Mouse (Mus musculus) heart, adult 2 months (tissue): ENCODE results near the gene Zfp618. TPM values are rescaled to one million over a fixed set of nuclear protein-coding genes. Genes with fewer than 3 reads are reported as not detected.
A peak's percentile ranks its signal among the peaks of the same experiment; 100 is the strongest.

Experiments
- DNase-seq, 2 experiments: peaks; one replicate each; pipeline ENCODE4 v3.0.0; 2021
- H3K27ac ChIP-seq: fragments of 200-600 bp; 2 replicates; pipeline ENCODE4 v1.8.1; 2022
- H3K27me3 ChIP-seq: fragments of 200-500 bp; 2 replicates; pipeline ENCODE4 v1.6.1; 2012; ENCODE audit warnings: mild to moderate bottlenecking, low read length, inconsistent platforms, mixed read lengths; ENCODE audit not compliant: control insufficient read depth, insufficient read depth
- H3K36me3 ChIP-seq: fragments of 200-500 bp; 2 replicates; pipeline ENCODE4 v1.6.1; 2012; ENCODE audit warnings: low read length, inconsistent platforms; ENCODE audit not compliant: control insufficient read depth, insufficient read depth
- H3K4me1 ChIP-seq: fragments of 200-500 bp; 2 replicates; pipeline ENCODE4 v1.6.1; 2011; ENCODE audit warnings: low read length; ENCODE audit not compliant: control insufficient read depth, insufficient read depth
- H3K4me3 ChIP-seq: fragments of 200-600 bp; 2 replicates; pipeline ENCODE4 v1.8.1; 2022
- H3K79me2 ChIP-seq: fragments of 200-500 bp; replicated peaks from 2 replicates; pipeline ENCODE4 v1.6.1; 2012; ENCODE audit warnings: mild to moderate bottlenecking, inconsistent platforms, low read length, moderate library complexity, mixed read lengths; ENCODE audit not compliant: control insufficient read depth, insufficient read depth
- H3K9ac ChIP-seq: fragments of 200-500 bp; 2 replicates; pipeline ENCODE4 v1.6.1; 2012; ENCODE audit warnings: low read depth, mild to moderate bottlenecking, control low read depth, inconsistent platforms, low read length, mixed read lengths
- CTCF ChIP-seq: fragments of 200-600 bp; IDR thresholded peaks from 2 replicates; pipeline ENCODE4 v1.8.1; 2022; ENCODE audit warnings: antibody characterized with exemption, mild to moderate bottlenecking, moderate library complexity
- EP300 ChIP-seq: fragments of 200-500 bp; IDR thresholded peaks from 2 replicates; pipeline ENCODE4 v1.6.1; 2011; ENCODE audit warnings: low read depth, low read length, control low read depth; ENCODE audit not compliant: insufficient read depth
- POLR2A ChIP-seq: fragments of 200-500 bp; IDR thresholded peaks from 2 replicates; pipeline ENCODE4 v1.6.1; 2011; ENCODE audit warnings: mild to moderate bottlenecking, low read depth, low read length, control low read depth; ENCODE audit not compliant: insufficient read depth
- WGBS: fragments of 180-500 bp; shearing (Covaris S2); methylation state at CpG from one replicate; pipeline ENCODE4 v1.1.7; 2018; 5-methylcytosine and 5-hydroxymethylcytosine counted together
- intact Hi-C: fragments of 180-260 bp; cut with DNase I; formaldehyde crosslinking; loops from one replicate; pipeline ENCODE4 v1.15.1; 2025
- polyA plus RNA-seq: library from polyadenylated mRNA; depleted of rRNA; stranded (reverse); fragments of >200 nt; gene quantifications from 2 replicates; pipeline ENCODE4 v1.2.3, GENCODE M21; 2012
- total RNA-seq, 2 experiments: library from RNA; stranded (reverse); gene quantifications; 2 replicates each; pipeline ENCODE4 v1.2.3; 2021

Gene Zfp618
- total and polyA plus RNA-seq, 3 experiments = 0.25 to 2.2 (median 0.37) TPM

DNA sequence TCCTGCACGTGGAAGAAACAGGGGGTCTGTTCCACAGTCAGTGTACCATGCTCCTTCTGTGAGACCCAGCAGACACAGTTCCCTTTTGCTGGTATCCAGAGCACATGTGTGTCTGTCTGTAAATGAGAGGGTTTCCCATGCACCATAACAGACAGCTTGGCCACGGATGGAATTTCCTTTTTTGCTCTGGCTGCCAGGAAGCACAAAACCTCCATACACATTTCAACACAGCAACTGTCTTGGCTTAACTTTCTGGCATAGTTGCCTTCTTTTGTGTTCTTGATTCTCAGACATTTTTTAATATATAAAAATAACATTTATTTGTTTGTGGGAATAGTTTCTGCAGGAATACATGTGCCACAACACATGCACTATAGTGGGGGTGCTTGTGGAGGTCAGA lies 190.2 kb downstream of the Zfp618 start:
- DNase-seq = no peak
- Histone ChIP-seq H3K27me3 (no peaks in the 10 kb centered on the region), H3K79me2 (no peaks in the 10 kb centered on the region), H3K4me1 (no peaks in the 10 kb centered on the region), H3K36me3 (no peaks in the 10 kb centered on the region), H3K27ac (no peak overlapping the region), H3K9ac (no peak overlapping the region), H3K4me3 (no peak overlapping the region)
- intact Hi-C loops = no loop called here
- 35% methylated on average over 2 of the region's 2 CpGs for WGBS
- TF ChIP-seq EP300 (no peak), POLR2A (no peak)

- intact Hi-C loops = no loop called here
- Histone ChIP-seq H3K27me3 (no peaks in the 10 kb centered on the region), H3K4me1 (no peaks in the 10 kb centered on the region), H3K79me2 (no peaks in the 10 kb centered on the region), H3K27ac (no peak overlapping the region), H3K36me3 (no peaks in the 10 kb centered on the region), H3K9ac (no peak overlapping the region), H3K4me3 (no peak overlapping the region)
- TF ChIP-seq CTCF (no peak), POLR2A (no peak), EP300 (no peak)
- WGBS = 63% methylated on average over 8 of the region's 8 CpGs
- DNase-seq = no peak
Observed at GRCm38 (mm10) chr4:63156726-63157634, 191.6 kb downstream of the Zfp618 start.

DNA sequence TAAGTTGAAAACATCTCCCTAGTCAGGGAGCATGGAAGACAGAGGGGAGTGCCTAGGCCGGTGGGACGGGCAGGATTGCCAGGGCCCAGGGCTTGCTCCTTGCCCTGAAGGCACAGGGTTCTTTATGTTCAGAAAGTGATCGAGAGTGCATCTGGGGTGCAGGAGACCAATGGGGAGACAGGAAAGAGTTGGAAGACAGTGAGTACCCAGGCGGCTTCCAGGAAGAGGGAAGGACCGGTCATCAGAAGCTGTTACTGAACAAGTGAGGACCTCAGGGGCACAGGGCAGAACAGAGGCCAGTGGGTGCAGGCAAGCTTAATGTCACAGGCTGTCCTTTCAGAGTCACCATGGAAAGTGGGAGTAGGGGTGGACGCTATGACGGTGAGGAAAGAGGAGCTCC lies 192.8 kb downstream of the Zfp618 start:
- Histone ChIP-seq H3K79me2 (no peaks in the 10 kb centered on the region), H3K36me3 (no peaks in the 10 kb centered on the region), H3K9ac (no peak overlapping the region), H3K4me3 (no peak overlapping the region), H3K27ac (no peak overlapping the region), H3K4me1 (no peaks in the 10 kb centered on the region), H3K27me3 (no peaks in the 10 kb centered on the region)
- no peak for TF ChIP-seq POLR2A
- no peak for TF ChIP-seq CTCF
- TF ChIP-seq EP300 = no peak
- intact Hi-C loops = loop anchor here (2.0 kb wide), 1 partner anchor 161 kb away; no protein-coding TSS in a partner anchor
- DNase-seq = no peak
- 91% methylated on average over 7 of the region's 7 CpGs for WGBS

DNA sequence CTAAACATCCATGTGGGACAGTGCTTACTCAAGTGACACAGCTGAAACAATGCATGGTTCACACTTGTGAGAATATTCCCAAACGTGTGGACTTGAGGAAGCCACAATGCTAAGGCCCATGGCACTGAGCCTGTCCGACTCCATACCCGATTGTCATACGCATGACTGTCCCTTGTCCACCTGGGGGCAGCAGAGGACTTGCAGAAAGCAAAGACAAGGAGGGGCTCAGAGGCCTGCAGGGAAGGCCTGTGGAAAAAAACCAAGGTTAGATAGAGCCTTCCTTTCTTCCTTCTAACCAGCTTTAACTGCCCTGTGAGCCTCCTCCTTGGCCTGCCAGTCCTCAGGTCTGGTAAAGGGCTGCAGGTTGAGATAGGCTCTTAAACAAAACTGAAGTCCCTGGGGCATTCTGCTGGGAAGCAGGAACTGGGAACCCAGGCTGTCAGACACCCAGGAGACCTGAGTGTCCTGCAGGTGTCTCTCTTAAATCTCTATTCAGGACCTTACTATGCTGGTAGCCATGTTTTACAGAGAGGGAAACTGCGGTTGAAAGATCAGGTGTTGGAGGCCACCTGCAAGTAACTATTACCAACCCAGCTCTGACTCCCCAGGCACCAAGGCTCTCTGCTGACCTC lies 193.7 kb downstream of the Zfp618 start:
- Histone ChIP-seq H3K27ac (no peak overlapping the region), H3K36me3 (no peaks in the 10 kb centered on the region), H3K79me2 (no peaks in the 10 kb centered on the region), H3K4me1 (no peaks in the 10 kb centered on the region), H3K9ac (no peak overlapping the region), H3K4me3 (no peak overlapping the region), H3K27me3 (no peaks in the 10 kb centered on the region)
- 12% methylated on average over 5 of the region's 5 CpGs for whole genome bisulfite sequencing
- TF ChIP-seq EP300 (peak; percentile 70; the same call in 1 of the 2 replicates), CTCF (peak; percentile 91), POLR2A (no peak)
- intact Hi-C loops = loop anchor here (2.0 kb wide), 1 partner anchor 160 kb away; no protein-coding TSS in a partner anchor
- peak; percentile 71 to 79 for DNase-seq

DNA sequence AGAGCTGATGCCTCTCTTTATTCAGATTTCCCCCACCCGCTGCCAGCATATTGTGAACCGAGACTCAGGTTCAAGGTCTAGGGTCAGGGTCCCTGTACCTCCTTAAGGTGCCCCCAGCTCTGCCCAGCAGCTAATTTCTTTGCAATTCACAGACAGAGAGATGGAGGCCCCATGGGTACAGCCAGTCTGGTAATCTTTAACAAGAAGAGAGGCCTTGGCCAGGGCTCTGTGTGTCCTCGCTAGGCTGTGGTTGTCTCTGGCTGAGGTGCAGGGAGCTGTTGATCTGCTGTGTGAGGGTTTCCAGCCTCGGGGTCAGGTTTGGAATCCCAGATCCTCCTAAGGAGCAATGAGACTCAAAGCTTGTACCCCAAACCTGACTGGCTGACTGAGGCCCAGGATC lies 200.3 kb downstream of the Zfp618 start:
- H3K27ac ChIP-seq = no peak overlapping the region
- DNase-seq = no peak
- H3K4me1 ChIP-seq = no peaks in the 10 kb centered on the region
- TF ChIP-seq POLR2A = no peak
- no peak for TF ChIP-seq CTCF
- no peak for TF ChIP-seq EP300
- H3K79me2 ChIP-seq = no peaks in the 10 kb centered on the region
- no peak overlapping the region for H3K4me3 ChIP-seq
- no peaks in the 10 kb centered on the region for H3K36me3 ChIP-seq
- no peaks in the 10 kb centered on the region; the same call in 1 of the 2 replicates for H3K27me3 ChIP-seq
- WGBS = 84% methylated on average over 4 of the region's 4 CpGs
- no peak overlapping the region for H3K9ac ChIP-seq
- intact Hi-C loops = no loop called here

DNA sequence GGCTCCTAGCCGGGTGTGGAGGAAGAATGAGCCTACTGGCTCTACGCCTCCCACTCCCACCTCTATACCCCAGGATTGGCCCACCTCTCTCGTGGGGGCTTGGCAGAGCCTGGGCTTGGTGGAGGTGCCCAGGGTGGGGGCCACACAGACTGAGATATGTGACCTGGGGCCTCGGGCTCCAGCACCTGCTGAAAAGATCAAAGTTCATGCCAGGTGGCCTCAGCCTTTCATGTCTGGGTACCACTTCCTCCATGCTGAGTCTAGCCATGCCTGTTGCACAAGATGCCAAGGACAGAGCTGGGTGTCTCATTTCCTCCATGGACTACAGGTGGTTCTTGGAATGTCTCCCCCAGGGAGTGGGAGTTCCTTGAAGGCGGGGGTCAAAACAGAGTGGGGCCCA lies 200.9 kb downstream of the Zfp618 start:
- TF ChIP-seq EP300 (no peak), CTCF (no peak), POLR2A (no peak)
- 73% methylated on average over 5 of the region's 5 CpGs for WGBS
- H3K79me2 ChIP-seq = no peaks in the 10 kb centered on the region
- intact Hi-C loops = no loop called here
- H3K9ac ChIP-seq = no peak overlapping the region
- H3K27ac ChIP-seq = no peak overlapping the region
- H3K36me3 ChIP-seq = no peaks in the 10 kb centered on the region
- no peaks in the 10 kb centered on the region; the same call in 1 of the 2 replicates for H3K27me3 ChIP-seq
- no peaks in the 10 kb centered on the region for H3K4me1 ChIP-seq
- H3K4me3 ChIP-seq = no peak overlapping the region
- no peak for DNase-seq
